Mouse (Mus musculus): ENCODE measurements at regions not wholly inside any gene's neighbourhood (a gene's known extent, or its start where the extent isn't known, plus 50 kb on each side); places are given as distances from the start of the nearest gene placed in this dataset. TPM values are rescaled to one million over a fixed set of nuclear protein-coding genes. Genes with fewer than 3 reads are reported as not detected.
A peak's percentile ranks its signal among the peaks of the same experiment; 100 is the strongest.

GRCm38 (mm10) chr15:6242132-6242531 lies 57.5 kb upstream of the Dab2 start:
- no peak overlapping the region for H3K4me3 ChIP-seq (replicated peaks)
- no peak overlapping the region for H3K27ac ChIP-seq
- no peaks in the 10 kb centered on the region for H3K9me3 ChIP-seq
- H3K36me3 ChIP-seq, result no peaks in the 10 kb centered on the region
- no peak overlapping the region for H3K9ac ChIP-seq (replicated peaks)
- H3K4me2 ChIP-seq (replicated peaks), result no peak overlapping the region
- ATAC-seq, result no peak
- no peaks in the 10 kb centered on the region for H3K27me3 ChIP-seq
- H3K4me1 ChIP-seq (replicated peaks), result no peaks in the 10 kb centered on the region
- 90% methylated on average over 4 of the region's 4 CpGs for WGBS

GRCm38 (mm10) chr15:6244401-6244800 lies 55.2 kb upstream of the Dab2 start:
- Histone ChIP-seq H3K36me3 (no peaks in the 10 kb centered on the region), H3K27me3 (no peaks in the 10 kb centered on the region), H3K4me1 (replicated peaks) (no peaks in the 10 kb centered on the region), H3K27ac (no peak overlapping the region), H3K9me3 (no peaks in the 10 kb centered on the region), H3K4me2 (replicated peaks) (no peak overlapping the region), H3K4me3 (replicated peaks) (no peak overlapping the region), H3K9ac (replicated peaks) (no peak overlapping the region)
- WGBS, result 14% methylated on average over 7 of the region's 7 CpGs
- no peak for ATAC-seq

GRCm38 (mm10) chr15:6245950-6246894 lies 53.4 kb upstream of the Dab2 start:
- Histone ChIP-seq H3K27me3 (no peaks in the 10 kb centered on the region), H3K4me1 (replicated peaks) (no peaks in the 10 kb centered on the region), H3K9ac (replicated peaks) (no peak overlapping the region), H3K9me3 (no peaks in the 10 kb centered on the region), H3K36me3 (no peaks in the 10 kb centered on the region), H3K4me3 (replicated peaks) (no peak overlapping the region), H3K27ac (no peak overlapping the region), H3K4me2 (replicated peaks) (no peak overlapping the region)
- 79% methylated on average over 9 of the region's 9 CpGs for WGBS
- 0 out of 2 replicates have a peak, but pooled peaks have one; percentile 48 for ATAC-seq

- no peak overlapping the region for H3K27ac ChIP-seq
- 85% methylated on average over 4 of the region's 4 CpGs for WGBS
- H3K27me3 ChIP-seq, result no peaks in the 10 kb centered on the region
- H3K4me2 ChIP-seq (replicated peaks), result no peak overlapping the region
- H3K36me3 ChIP-seq, result no peaks in the 10 kb centered on the region
- H3K4me1 ChIP-seq (replicated peaks), result no peaks in the 10 kb centered on the region
- H3K9ac ChIP-seq (replicated peaks), result no peak overlapping the region
- H3K9me3 ChIP-seq, result no peaks in the 10 kb centered on the region
- ATAC-seq, result no peak
- no peak overlapping the region for H3K4me3 ChIP-seq (replicated peaks)
Measured at GRCm38 (mm10) chr15:6248470-6248869, 51.1 kb upstream of the Dab2 start.

Small RNA genes in the stretch of these regions (microRNA-seq; reads per million reads assigned to microRNA genes)
- not detected for gene Gm27760
